Mouse (Mus musculus) kidney, embryonic 14.5 days (tissue): ENCODE measurements around the gene Gm10197. TPM values are rescaled to one million over a fixed set of nuclear protein-coding genes. Genes with fewer than 3 reads are reported as not detected.

Experiments
- ATAC-seq: fragments of 200-750 bp; cut with Nextera tagmentation; 2 replicates; pipeline ENCODE4 v1.8.0; 2017; ENCODE audit warnings: moderate number of reproducible peaks, mild to moderate bottlenecking, moderate TSS enrichment, moderate library complexity; ENCODE audit not compliant: low FRiP score, low TSS enrichment
- H3K27ac ChIP-seq: fragments of 300-500 bp; sonication (generic); 2 replicates; pipeline ENCODE4 v1.5.1; 2014; ENCODE audit warnings: low read depth, mild to moderate bottlenecking, low read length, moderate library complexity, mixed read lengths
- H3K27me3 ChIP-seq: fragments of 300-500 bp; sonication (generic); 2 replicates; pipeline ENCODE4 v1.6.1; 2014; ENCODE audit warnings: mild to moderate bottlenecking, low read length; ENCODE audit not compliant: control insufficient read depth, insufficient read depth
- H3K36me3 ChIP-seq: fragments of 300-500 bp; sonication (generic); 2 replicates; pipeline ENCODE4 v1.6.1; 2014; ENCODE audit warnings: low read length, mixed read lengths; ENCODE audit not compliant: control insufficient read depth, insufficient read depth
- H3K4me1 ChIP-seq: fragments of 300-500 bp; sonication (generic); 2 replicates; pipeline ENCODE4 v1.6.1; 2014; ENCODE audit warnings: low read length, mixed read lengths; ENCODE audit not compliant: control insufficient read depth, insufficient read depth
- H3K4me2 ChIP-seq: fragments of 300-500 bp; sonication (generic); replicated peaks from 2 replicates; pipeline ENCODE4 v1.6.1; 2014; ENCODE audit warnings: low read depth, mild to moderate bottlenecking, low read length
- H3K4me3 ChIP-seq: fragments of 300-500 bp; sonication (generic); 2 replicates; pipeline ENCODE4 v1.5.1; 2014; ENCODE audit warnings: mild to moderate bottlenecking, low read length
- H3K9ac ChIP-seq: fragments of 300-500 bp; sonication (generic); 2 replicates; pipeline ENCODE4 v1.6.1; 2014; ENCODE audit warnings: low read depth, mild to moderate bottlenecking, low read length, moderate library complexity
- H3K9me3 ChIP-seq: fragments of 300-500 bp; sonication (generic); 2 replicates; pipeline ENCODE4 v1.6.1; 2016; ENCODE audit warnings: low read length; ENCODE audit not compliant: control insufficient read depth
- WGBS: fragments of 180-500 bp; shearing (Covaris S2); extraction: QIAGEN DNeasy Blood & Tissue Kit; methylation state at CpG from one replicate; pipeline ENCODE4 v1.1.7; 2014; 5-methylcytosine and 5-hydroxymethylcytosine counted together
- polyA plus RNA-seq: library from polyadenylated mRNA; unstranded; fragments of >200 nt; fragmentation: Nextera tagmentation; extraction: Ambion mirVana; gene quantifications from 2 replicates; pipeline ENCODE4 v1.2.1, GENCODE M21; 2014

Gene Gm10197
- polyA plus RNA-seq, 1 experiment from 2014 or later = 3.2 TPM

GRCm38 (mm10) chr19:53331882-53332500 lies 39.6 kb downstream of the Gm10197 start:
- no peaks in the 10 kb centered on the region for H3K4me1 ChIP-seq
- WGBS = 91% methylated on average over 21 of the region's 21 CpGs
- H3K27ac ChIP-seq = no peak overlapping the region
- no peaks in the 10 kb centered on the region for H3K9me3 ChIP-seq
- peaks cover 21% of the 10 kb centered on the region; the same call in 1 of the 2 replicates for H3K36me3 ChIP-seq
- ATAC-seq = no peak
- no peak overlapping the region for H3K9ac ChIP-seq
- no peak overlapping the region for H3K4me2 ChIP-seq
- H3K4me3 ChIP-seq = no peak overlapping the region
- H3K27me3 ChIP-seq = no peaks in the 10 kb centered on the region

GRCm38 (mm10) chr19:53329992-53330381 lies 41.6 kb downstream of the Gm10197 start:
- ATAC-seq = peak; percentile 87
- Histone ChIP-seq H3K27ac (peak overlapping the region; percentile 71; the same call in 1 of the 2 replicates), H3K4me3 (peak overlapping the region; percentile 91), H3K36me3 (peaks cover 21% of the 10 kb centered on the region; the same call in 1 of the 2 replicates), H3K9ac (peak overlapping the region; percentile 74), H3K9me3 (no peaks in the 10 kb centered on the region), H3K27me3 (no peaks in the 10 kb centered on the region), H3K4me2 (peak overlapping the region; percentile 92), H3K4me1 (peaks cover under 1% of the 10 kb centered on the region; the same call in 1 of the 2 replicates)
- WGBS = 1% methylated on average over 29 of the region's 29 CpGs

- Histone ChIP-seq H3K27ac (peak overlapping the region; percentile 71; the same call in 1 of the 2 replicates), H3K4me3 (peak overlapping the region; percentile 91), H3K36me3 (peaks cover 16% of the 10 kb centered on the region; the same call in 1 of the 2 replicates), H3K27me3 (no peaks in the 10 kb centered on the region), H3K4me2 (peak overlapping the region; percentile 92), H3K9ac (peak overlapping the region; percentile 74), H3K9me3 (no peaks in the 10 kb centered on the region), H3K4me1 (peaks cover 6% of the 10 kb centered on the region; the same call in 1 of the 2 replicates)
- under 1% methylated on average over 90 of the region's 106 CpGs for WGBS
- peak; percentile 83 for ATAC-seq
Measured at GRCm38 (mm10) chr19:53329221-53329991, 42.2 kb downstream of the Gm10197 start.

DNA sequence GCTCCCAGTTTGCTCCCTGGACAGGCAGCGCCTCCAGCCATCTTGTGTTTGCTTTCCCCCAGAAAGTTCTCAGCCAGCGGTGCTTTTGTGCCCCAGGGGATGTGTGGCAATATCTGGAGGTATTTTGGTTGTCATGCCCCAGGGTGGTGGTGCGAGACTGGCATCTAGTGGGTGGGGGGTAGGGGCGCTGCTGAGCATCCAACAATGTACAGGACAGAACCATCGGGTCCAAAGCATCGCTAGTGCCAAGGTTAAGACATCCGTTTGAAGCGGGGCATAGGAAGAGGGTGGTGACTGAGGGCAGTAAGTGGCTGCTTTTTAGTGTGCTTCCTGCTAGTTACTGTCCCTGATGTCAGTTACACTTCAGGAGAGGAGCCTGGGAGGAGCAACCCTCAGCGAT lies 43.5 kb downstream of the Gm10197 start:
- H3K27ac ChIP-seq = no peak overlapping the region
- 74% methylated on average over 9 of the region's 9 CpGs for WGBS
- H3K4me2 ChIP-seq = no peak overlapping the region
- no peak overlapping the region for H3K4me3 ChIP-seq
- H3K4me1 ChIP-seq = peaks cover 6% of the 10 kb centered on the region; the same call in 1 of the 2 replicates
- H3K9ac ChIP-seq = no peak overlapping the region
- H3K36me3 ChIP-seq = peaks cover 11% of the 10 kb centered on the region; the same call in 1 of the 2 replicates
- no peak for ATAC-seq
- H3K27me3 ChIP-seq = no peaks in the 10 kb centered on the region
- H3K9me3 ChIP-seq = no peaks in the 10 kb centered on the region

GRCm38 (mm10) chr19:53325578-53326295 lies 45.8 kb downstream of the Gm10197 start:
- peak overlapping the region; percentile 31 for H3K4me3 ChIP-seq
- no peaks in the 10 kb centered on the region for H3K27me3 ChIP-seq
- peak overlapping the region; percentile 57 for H3K4me2 ChIP-seq
- H3K9ac ChIP-seq = peak overlapping the region; percentile 28; the same call in 1 of the 2 replicates
- peaks cover 14% of the 10 kb centered on the region for H3K4me1 ChIP-seq
- no peaks in the 10 kb centered on the region for H3K36me3 ChIP-seq
- no peak for ATAC-seq
- no peaks in the 10 kb centered on the region for H3K9me3 ChIP-seq
- WGBS = 16% methylated on average over 27 of the region's 27 CpGs
- H3K27ac ChIP-seq = no peak overlapping the region

DNA sequence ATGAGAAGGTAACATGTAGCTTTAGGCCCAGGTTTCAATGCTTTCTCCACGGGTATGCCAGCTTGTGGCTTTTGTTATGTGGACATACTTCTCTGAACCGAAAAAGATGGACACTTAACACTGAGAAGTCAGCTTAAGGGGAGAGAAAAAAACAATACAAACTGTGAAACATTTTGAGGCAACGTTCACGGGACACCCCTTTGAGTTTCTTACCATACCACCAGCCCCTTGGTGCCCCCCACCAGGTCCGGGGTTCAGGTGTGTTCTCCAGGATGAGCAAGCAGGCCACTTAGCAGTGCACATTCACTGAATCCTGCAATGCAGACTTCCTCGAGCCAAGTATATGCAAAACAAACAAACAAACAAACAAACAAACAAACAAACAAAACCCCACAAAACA lies 46.7 kb downstream of the Gm10197 start:
- no peak overlapping the region for H3K4me3 ChIP-seq
- peak overlapping the region; percentile 57 for H3K4me2 ChIP-seq
- H3K27me3 ChIP-seq = no peaks in the 10 kb centered on the region
- no peak overlapping the region for H3K9ac ChIP-seq
- H3K27ac ChIP-seq = no peak overlapping the region
- H3K4me1 ChIP-seq = peaks cover 15% of the 10 kb centered on the region
- WGBS = 58% methylated on average over 6 of the region's 6 CpGs
- no peaks in the 10 kb centered on the region for H3K9me3 ChIP-seq
- no peak for ATAC-seq
- H3K36me3 ChIP-seq = no peaks in the 10 kb centered on the region

DNA sequence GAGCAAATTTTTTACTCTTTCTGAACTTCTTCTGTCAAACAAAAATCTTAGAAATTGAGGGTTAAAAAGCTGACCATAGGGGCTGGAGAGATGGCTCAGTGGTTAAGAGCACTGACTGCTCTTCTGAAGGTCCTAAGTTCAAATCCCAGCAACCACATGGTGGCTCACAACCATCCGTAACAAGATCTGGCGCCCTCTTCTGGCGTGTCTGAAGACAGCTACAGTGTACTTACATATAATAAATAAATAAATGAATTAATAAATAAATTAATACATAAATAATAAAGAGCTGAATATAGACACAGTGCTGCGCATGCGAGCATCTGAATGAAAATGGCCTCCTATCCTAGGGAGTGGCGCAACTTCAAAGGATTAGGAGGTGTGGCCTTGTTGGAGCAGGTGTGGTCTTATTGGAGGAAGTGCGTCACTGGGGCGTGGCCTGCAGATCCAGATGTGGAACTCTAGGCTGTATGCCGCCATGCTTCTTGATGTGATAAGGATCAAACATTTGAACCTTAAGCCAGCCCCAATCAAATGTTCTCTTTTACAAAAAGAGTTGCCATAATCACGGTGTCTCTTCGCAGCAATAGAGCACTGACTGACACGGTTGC lies 49.0 kb downstream of the Gm10197 start:
- Histone ChIP-seq H3K27me3 (no peaks in the 10 kb centered on the region), H3K9me3 (no peaks in the 10 kb centered on the region), H3K4me2 (no peak overlapping the region), H3K9ac (no peak overlapping the region), H3K4me3 (no peak overlapping the region), H3K36me3 (no peaks in the 10 kb centered on the region), H3K4me1 (peaks cover 15% of the 10 kb centered on the region), H3K27ac (no peak overlapping the region)
- no peak for ATAC-seq
- 92% methylated on average over 12 of the region's 12 CpGs for WGBS
